Mouse (Mus musculus) fibroblast of lung, adult 2 months (primary cell): Measurements from ENCODE around the gene Ptpru.
"Not testable (repeated sequence)": the region's sequence is repeated elsewhere in the genome, so short reads cannot be mapped to it uniquely, and the experiment has no call there.

ENCODE experiments used
- DNase-seq: peaks from one replicate; pipeline ENCODE4 v3.0.0-alpha.2; 2011; ENCODE audit warnings: low read depth

Gene Ptpru

DNA sequence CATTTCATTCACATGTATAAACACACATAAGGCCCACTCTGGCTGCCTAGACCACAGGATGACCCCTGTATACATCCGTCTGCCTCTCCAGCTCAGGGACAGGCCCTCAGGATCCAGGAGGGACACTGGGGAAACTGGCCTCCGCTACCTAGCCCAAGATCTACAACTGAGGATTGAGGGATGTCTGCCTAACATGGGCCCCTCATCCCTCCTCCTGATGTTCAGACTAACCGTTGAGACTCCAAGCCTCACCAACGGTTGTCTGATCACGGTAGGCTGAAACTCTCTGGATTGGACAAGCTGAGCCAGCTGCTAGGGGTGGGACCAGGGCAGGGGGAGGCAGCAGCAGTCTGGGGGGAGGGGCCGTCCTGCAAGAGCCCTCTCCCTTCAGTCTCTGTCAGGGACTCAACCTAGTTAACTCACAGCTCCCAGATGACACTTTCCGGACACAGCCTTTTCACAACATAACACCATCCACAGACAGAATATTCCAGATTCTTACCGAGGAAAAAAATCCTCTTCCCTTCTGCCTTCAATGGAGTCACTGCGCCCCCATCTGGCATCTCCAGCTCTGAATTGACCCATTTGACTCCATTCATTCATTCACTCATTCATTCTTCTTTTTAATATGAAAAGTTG is 4.0 kb downstream of the Ptpru start:
- no peak for DNase-seq

DNA sequence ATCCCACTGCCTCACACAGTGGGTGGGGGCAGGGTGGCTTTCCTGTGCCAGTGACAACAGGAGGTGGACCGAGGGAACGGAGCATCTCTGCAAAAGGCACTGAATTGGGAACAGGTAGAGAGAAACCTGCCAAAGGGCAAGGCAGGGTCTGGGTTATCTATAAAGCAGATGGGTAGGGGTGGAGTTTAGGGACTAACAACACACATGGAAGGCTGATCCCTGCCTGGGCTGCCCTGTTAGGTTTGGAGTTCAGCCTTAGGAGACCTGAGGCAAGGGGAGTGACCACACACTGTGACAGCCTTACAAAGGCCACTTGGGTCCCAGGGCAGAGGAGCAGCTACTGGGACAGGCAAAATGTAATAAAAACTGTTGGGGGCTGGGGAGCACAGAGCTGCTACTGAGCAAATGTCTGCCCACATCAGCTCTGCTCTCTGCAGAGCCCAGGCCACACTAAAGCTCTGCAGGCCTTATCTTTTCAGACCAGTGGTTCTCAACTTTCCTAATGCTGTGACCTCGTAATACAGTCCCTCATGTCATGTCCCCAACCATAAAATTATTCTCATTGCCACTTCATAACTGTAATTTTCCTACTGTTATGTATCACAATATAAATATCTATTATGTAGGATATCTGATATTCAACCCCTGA is 5.2 kb downstream of the Ptpru start:
- DNase-seq, result no peak

DNA sequence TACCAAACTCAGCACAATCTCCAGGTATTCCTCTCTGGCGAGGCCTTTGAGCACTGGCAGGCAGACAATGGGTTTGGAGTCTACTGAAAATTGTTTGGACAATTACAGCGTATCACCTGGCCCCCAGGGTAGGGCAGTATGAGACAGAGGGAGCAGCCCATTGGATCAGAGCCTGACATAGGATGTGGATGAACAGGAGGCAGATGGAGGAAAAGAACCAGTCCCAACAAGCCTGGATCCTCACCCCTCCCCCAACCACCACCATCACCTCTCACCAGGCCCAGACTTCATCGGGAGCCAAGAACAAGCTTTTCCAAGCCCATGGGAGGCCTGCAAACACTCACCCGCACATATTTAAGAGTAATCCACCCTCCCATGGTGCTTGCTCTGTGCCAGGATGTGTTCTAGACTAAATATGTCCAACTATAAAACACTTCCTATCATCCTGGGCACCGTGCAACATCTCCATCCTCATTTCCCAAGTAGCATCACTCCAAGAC is 6.5 kb downstream of the Ptpru start:
- DNase-seq, result no peak

- no peak for DNase-seq
These were observed 9.0 kb downstream of the Ptpru start for GRCm38 (mm10) chr4:131829123-131829522.

GRCm38 (mm10) chr4:131826905-131827304 is 11.2 kb downstream of the Ptpru start:
- no peak for DNase-seq

GRCm38 (mm10) chr4:131825830-131826229 is 12.3 kb downstream of the Ptpru start:
- DNase-seq, result no peak

GRCm38 (mm10) chr4:131824939-131825338 is 13.1 kb downstream of the Ptpru start:
- DNase-seq, result no peak

DNA sequence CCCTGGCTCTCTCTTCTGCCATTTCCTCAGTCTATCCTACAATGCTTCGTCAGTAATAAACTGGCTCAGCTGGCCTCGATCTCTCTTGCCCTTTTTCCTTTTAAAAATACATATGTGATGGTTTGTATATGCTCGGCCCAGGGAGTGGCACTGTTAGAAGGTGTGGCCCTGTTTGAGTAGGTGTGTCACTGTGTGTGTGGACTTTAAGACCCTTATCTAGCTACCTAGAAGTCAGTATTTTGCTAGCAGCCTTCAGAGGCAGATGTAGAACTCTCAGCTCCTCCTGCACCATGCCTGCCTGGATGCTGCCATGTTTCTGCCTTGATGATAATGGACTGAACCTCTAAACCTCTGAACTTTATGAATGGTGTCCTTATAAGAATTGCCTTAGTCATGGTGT is 15.5 kb downstream of the Ptpru start:
- no peak for DNase-seq

GRCm38 (mm10) chr4:131821161-131821731 is 16.8 kb downstream of the Ptpru start:
- no peak for DNase-seq

GRCm38 (mm10) chr4:131818926-131819325 is 19.2 kb downstream of the Ptpru start:
- DNase-seq, result no peak

GRCm38 (mm10) chr4:131815774-131816173 is 22.3 kb downstream of the Ptpru start:
- no peak for DNase-seq

- no peak for DNase-seq
These were observed 23.2 kb downstream of the Ptpru start for GRCm38 (mm10) chr4:131814869-131815268.

GRCm38 (mm10) chr4:131813798-131814197 is 24.3 kb downstream of the Ptpru start:
- no peak for DNase-seq

- no peak for DNase-seq
These were observed 25.6 kb downstream of the Ptpru start for GRCm38 (mm10) chr4:131812458-131812857.

DNA sequence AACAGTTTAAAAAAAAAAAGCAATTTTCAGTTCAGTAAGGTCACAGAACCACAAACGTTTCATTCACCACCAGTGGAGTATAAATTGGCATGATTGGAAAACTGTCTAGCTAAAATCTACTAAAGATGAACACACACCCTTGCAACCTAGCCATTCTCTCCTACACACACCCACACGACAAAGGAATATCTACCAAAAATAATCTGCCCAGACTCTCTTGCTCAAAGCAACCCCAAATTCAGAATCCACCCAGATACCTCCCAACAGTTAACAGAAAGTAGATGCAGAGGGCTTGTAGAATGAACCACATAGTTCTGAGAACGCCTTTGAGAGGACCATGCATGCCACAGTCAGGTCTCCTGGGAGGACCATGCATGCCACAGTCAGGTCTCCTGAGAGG is 32.8 kb downstream of the Ptpru start:
- DNase-seq, result no peak

GRCm38 (mm10) chr4:131804732-131805131 is 33.4 kb downstream of the Ptpru start:
- DNase-seq, result not testable (repeated sequence)

GRCm38 (mm10) chr4:131803846-131804245 is 34.2 kb downstream of the Ptpru start:
- DNase-seq, result no peak

- DNase-seq, result no peak
These were observed 39.1 kb downstream of the Ptpru start for GRCm38 (mm10) chr4:131798968-131799367.

- no peak for DNase-seq
These were observed 40.2 kb downstream of the Ptpru start for GRCm38 (mm10) chr4:131797920-131798319.

- no peak for DNase-seq
These were observed 40.6 kb downstream of the Ptpru start for GRCm38 (mm10) chr4:131797483-131797882.

DNA sequence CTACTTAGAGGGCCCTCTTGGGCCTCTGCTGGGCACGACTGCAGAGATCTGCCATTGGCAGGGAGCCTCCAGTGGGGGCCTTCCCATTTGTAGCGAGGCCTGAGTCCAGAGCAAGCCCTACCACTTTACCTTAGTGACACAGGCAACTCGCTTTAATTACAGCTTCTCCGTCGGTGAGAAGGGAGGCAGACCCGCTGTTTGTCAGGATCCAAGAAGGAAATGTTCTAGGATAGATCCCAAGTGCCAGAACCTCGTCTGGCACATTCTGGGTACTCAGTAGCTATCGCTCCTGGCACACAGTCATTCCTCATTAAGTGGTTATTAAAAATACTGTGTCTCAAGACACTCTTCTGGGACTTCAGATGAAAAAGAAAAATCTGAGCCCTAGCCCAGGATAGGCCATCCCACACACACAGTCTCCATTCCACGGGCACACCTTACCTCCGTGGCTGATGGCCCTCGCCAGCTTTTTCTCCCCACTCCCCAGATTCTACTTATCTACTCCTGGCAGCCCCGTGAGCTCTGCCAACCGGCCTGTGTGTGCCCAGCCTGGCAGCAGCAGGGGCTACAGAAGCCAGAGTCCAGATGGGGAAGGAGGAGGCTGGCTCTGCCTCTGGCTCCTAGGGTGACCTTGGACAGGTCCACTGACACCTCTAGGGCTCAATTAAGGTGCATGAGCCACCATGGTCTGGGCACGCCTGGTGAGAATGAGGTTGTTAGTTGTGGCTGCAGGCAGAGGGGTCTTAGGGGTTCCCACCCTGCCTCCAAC is 41.6 kb downstream of the Ptpru start:
- no peak for DNase-seq

GRCm38 (mm10) chr4:131786800-131787199 is 51.3 kb downstream of the Ptpru start:
- no peak for DNase-seq

DNA sequence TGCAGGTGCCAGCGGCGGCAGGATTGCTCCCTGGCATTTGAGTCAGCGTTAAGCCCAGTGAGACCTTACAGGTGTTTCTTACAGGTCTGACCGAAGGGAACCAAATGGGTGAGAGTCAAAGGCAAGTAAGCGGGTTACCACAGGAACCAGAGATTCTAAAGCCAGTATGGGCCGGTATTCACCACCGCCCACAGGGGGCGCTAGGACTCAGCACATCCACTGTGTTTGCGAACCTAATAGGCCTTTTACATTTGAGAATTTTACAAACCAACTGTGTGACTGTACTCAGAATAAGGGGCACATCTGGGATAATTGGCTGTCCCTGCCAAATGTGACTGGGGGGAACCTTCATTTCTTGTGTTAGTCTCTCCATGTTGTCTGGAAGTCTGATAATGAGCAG is 54.1 kb downstream of the Ptpru start:
- peak; percentile 5 for DNase-seq
